In genomic region chr10:88376770-88377169, GRCm38 (mm10) we compare ENCODE assay signal across 8 mouse cellular contexts. TPM values are rescaled to one million over a fixed set of nuclear protein-coding genes. Genes with fewer than 3 reads are reported as not detected.
DNase-seq lines count a peak whose midpoint lies in the region; ATAC-seq lines count a peak whose summit lies in the region.

No protein-coding gene starts in this region.

- peaks cover 22% of the 10 kb centered on the region for H3K4me1 ChIP-seq in midbrain, embryonic 10.5 days
- H3K4me1 ChIP-seq in midbrain, embryonic 15.5 days, result peaks cover 22% of the 10 kb centered on the region
- peaks cover 6% of the 10 kb centered on the region for H3K4me1 ChIP-seq in limb, embryonic 11.5 days (ENCODE audit: control insufficient read depth, insufficient read depth, low read length)
- H3K4me1 ChIP-seq in neural tube, embryonic 15.5 days, result peaks cover 24% of the 10 kb centered on the region

- DNase-seq in midbrain, embryonic 10.5 days (ENCODE audit: low spot score), result peak; percentile 82
- DNase-seq in cerebellum, adult 9-11 months, result peak; percentile 90
- peak; percentile 84 to 96 for DNase-seq in frontal cortex, postnatal 14 days (ENCODE audit: low spot score in 2 of 2)
- DNase-seq in hindlimb bud, embryonic 11.5 days (ENCODE audit: extremely low spot score, low read depth, low spot score), result peak; percentile 87
- peak; percentile 92 for DNase-seq in limb, embryonic 11.5 days (ENCODE audit: low spot score)
- peak; percentile 87 for DNase-seq in testis, postnatal 14 days (ENCODE audit: low spot score)

- WGBS in midbrain, embryonic 10.5 days, result 16% methylated on average over 11 of the region's 11 CpGs
- 8% methylated on average over 11 of the region's 11 CpGs for WGBS in midbrain, embryonic 15.5 days
- WGBS in limb, embryonic 11.5 days, result 9% methylated on average over 11 of the region's 11 CpGs
- WGBS in neural tube, embryonic 15.5 days, result 6% methylated on average over 11 of the region's 11 CpGs

- H3K36me3 ChIP-seq in midbrain, embryonic 10.5 days, result no peaks in the 10 kb centered on the region
- no peaks in the 10 kb centered on the region for H3K36me3 ChIP-seq in midbrain, embryonic 15.5 days (replicated peaks)
- no peaks in the 10 kb centered on the region for H3K36me3 ChIP-seq in limb, embryonic 11.5 days (ENCODE audit: control insufficient read depth, insufficient read depth, low read length)
- no peaks in the 10 kb centered on the region for H3K36me3 ChIP-seq in neural tube, embryonic 15.5 days

- H3K9me3 ChIP-seq in midbrain, embryonic 10.5 days (replicated peaks), result no peaks in the 10 kb centered on the region
- H3K9me3 ChIP-seq in midbrain, embryonic 15.5 days, result no peaks in the 10 kb centered on the region
- no peaks in the 10 kb centered on the region for H3K9me3 ChIP-seq in limb, embryonic 11.5 days (ENCODE audit: control insufficient read depth, low read length)
- no peaks in the 10 kb centered on the region for H3K9me3 ChIP-seq in neural tube, embryonic 15.5 days (replicated peaks)

- H3K27ac ChIP-seq in midbrain, embryonic 10.5 days (replicated peaks), result no peak overlapping the region
- H3K27ac ChIP-seq in midbrain, embryonic 15.5 days, result no peak overlapping the region
- no peak overlapping the region for H3K27ac ChIP-seq in limb, embryonic 11.5 days (replicated peaks; ENCODE audit: low read depth, low read length)
- H3K27ac ChIP-seq in neural tube, embryonic 15.5 days (replicated peaks), result no peak overlapping the region

- H3K4me3 ChIP-seq in midbrain, embryonic 10.5 days, result no peak overlapping the region
- H3K4me3 ChIP-seq in midbrain, embryonic 15.5 days, result no peak overlapping the region
- no peak overlapping the region for H3K4me3 ChIP-seq in limb, embryonic 11.5 days (ENCODE audit: low read depth, low read length)
- H3K4me3 ChIP-seq in neural tube, embryonic 15.5 days (replicated peaks), result no peak overlapping the region

- no peak overlapping the region for H3K4me2 ChIP-seq in midbrain, embryonic 15.5 days
- no peak overlapping the region for H3K4me2 ChIP-seq in limb, embryonic 11.5 days (ENCODE audit: low read depth, severe bottlenecking)
- H3K4me2 ChIP-seq in neural tube, embryonic 15.5 days, result peak overlapping the region; percentile 23; the same call in 1 of the 2 replicates

- ATAC-seq in midbrain, embryonic 15.5 days (replicated peaks), result no peak
- ATAC-seq in limb, embryonic 11.5 days (ENCODE audit: insufficient number of reproducible peaks, low FRiP score, low TSS enrichment, low read depth), result no peak
- ATAC-seq in neural tube, embryonic 15.5 days (ENCODE audit: low FRiP score), result 0 out of 2 replicates have a peak, but pooled peaks have one; percentile 32

- no peak overlapping the region for H3K9ac ChIP-seq in midbrain, embryonic 15.5 days
- H3K9ac ChIP-seq in limb, embryonic 11.5 days (ENCODE audit: low read length), result no peak overlapping the region
- H3K9ac ChIP-seq in neural tube, embryonic 15.5 days (replicated peaks), result no peak overlapping the region

- peaks cover 11% of the 10 kb centered on the region for H3K27me3 ChIP-seq in midbrain, embryonic 10.5 days (ENCODE audit: low read depth, poor library complexity, severe bottlenecking)
- no peaks in the 10 kb centered on the region for H3K27me3 ChIP-seq in midbrain, embryonic 15.5 days (replicated peaks)
- no peaks in the 10 kb centered on the region for H3K27me3 ChIP-seq in limb, embryonic 11.5 days (ENCODE audit: control insufficient read depth, insufficient read depth, low read length)
- H3K27me3 ChIP-seq in neural tube, embryonic 15.5 days (replicated peaks), result no peaks in the 10 kb centered on the region

RNA-seq across cellular contexts. Expression of gene Dram1, which starts 2.1 kb away (rescaled TPM):
- polyA plus RNA-seq in midbrain, embryonic 10.5 days (2016; fragmentation: Nextera tagmentation; extraction: Ambion mirVana), result 0.28 and 0.43 TPM in 2 replicates
- 0.46 and 0.55 TPM in 2 replicates for polyA plus RNA-seq in midbrain, embryonic 15.5 days (2015; fragmentation: Nextera tagmentation; extraction: Ambion mirVana)
- polyA plus RNA-seq in limb, embryonic 11.5 days (2014; fragmentation: Nextera tagmentation; extraction: Ambion mirVana), result 0.41 and 0.48 TPM in 2 replicates
- 0.87 and 1.8 TPM in 2 replicates for polyA plus RNA-seq in neural tube, embryonic 15.5 days (2015; fragmentation: Nextera tagmentation; extraction: Ambion mirVana)

RNA-seq across cellular contexts. Expression of gene Gnptab, which starts 2.2 kb away (rescaled TPM):
- 6.7 and 7.9 TPM in 2 replicates for polyA plus RNA-seq in midbrain, embryonic 10.5 days (2016; fragmentation: Nextera tagmentation; extraction: Ambion mirVana)
- 20.7 and 24.1 TPM in 2 replicates for polyA plus RNA-seq in midbrain, embryonic 15.5 days (2015; fragmentation: Nextera tagmentation; extraction: Ambion mirVana)
- polyA plus RNA-seq in limb, embryonic 11.5 days (2014; fragmentation: Nextera tagmentation; extraction: Ambion mirVana), result 7.4 and 7.5 TPM in 2 replicates
- polyA plus RNA-seq in neural tube, embryonic 15.5 days (2015; fragmentation: Nextera tagmentation; extraction: Ambion mirVana), result 16.5 and 19.6 TPM in 2 replicates
